Mouse (Mus musculus) adipocyte (in vitro differentiated cells): ENCODE results near the gene Dbn1.

Experiments
- DNase-seq: peaks from one replicate; pipeline ENCODE4 v3.0.0-alpha.2; 2016; ENCODE audit warnings: low spot score

Gene Dbn1

GRCm38 (mm10) chr13:55487578-55488498, at the start of gene Dbn1:
TSS of gene Dbn1 (minus strand) at chr13:55488111.
- no peak for DNase-seq

- DNase-seq: peak; percentile 99
Measured at GRCm38 (mm10) chr13:55536194-55537175, 48.6 kb upstream of the Dbn1 start, which contains the start of gene Ddx41. TSS of gene Ddx41 (minus strand) at chr13:55536658.

GRCm38 (mm10) chr13:55535796-55536193, 47.9 kb upstream of the Dbn1 start:
- DNase-seq: no peak

- DNase-seq: no peak
Measured at GRCm38 (mm10) chr13:55535191-55535590, 47.3 kb upstream of the Dbn1 start.

GRCm38 (mm10) chr13:55529198-55529915, 41.4 kb upstream of the Dbn1 start, which contains the start of gene Dok3:
TSS of gene Dok3 (minus strand) at chr13:55529296.
- DNase-seq: peak; percentile 28

GRCm38 (mm10) chr13:55527834-55528772, 40.2 kb upstream of the Dbn1 start:
- DNase-seq: no peak

GRCm38 (mm10) chr13:55527212-55527611, 39.3 kb upstream of the Dbn1 start:
- no peak for DNase-seq

GRCm38 (mm10) chr13:55525733-55526553, 38.0 kb upstream of the Dbn1 start:
- DNase-seq: no peak

GRCm38 (mm10) chr13:55523951-55524600, 36.2 kb upstream of the Dbn1 start:
- DNase-seq: no peak

- DNase-seq: no peak
Measured at GRCm38 (mm10) chr13:55523278-55523677, 35.4 kb upstream of the Dbn1 start.

GRCm38 (mm10) chr13:55522730-55523129, 34.8 kb upstream of the Dbn1 start:
- peak; percentile 67 for DNase-seq

- no peak for DNase-seq
Measured at GRCm38 (mm10) chr13:55519606-55520005, 31.7 kb upstream of the Dbn1 start.

- DNase-seq: peak; percentile 86
Measured at GRCm38 (mm10) chr13:55516955-55517354, 29.0 kb upstream of the Dbn1 start.

- no peak for DNase-seq
Measured at GRCm38 (mm10) chr13:55513828-55514227, 25.9 kb upstream of the Dbn1 start.

GRCm38 (mm10) chr13:55513111-55513748, 25.3 kb upstream of the Dbn1 start, which contains the start of gene Pdlim7:
TSS of gene Pdlim7 (minus strand) at chr13:55513676.
- DNase-seq: peak; percentile 76

GRCm38 (mm10) chr13:55512379-55513031, 24.6 kb upstream of the Dbn1 start:
- peak; percentile 51 for DNase-seq

GRCm38 (mm10) chr13:55511492-55511861, 23.6 kb upstream of the Dbn1 start:
- DNase-seq: peak; percentile 20
